Mouse (Mus musculus): ENCODE results near the gene AC140267.1. TPM values are rescaled to one million over a fixed set of nuclear protein-coding genes. Genes with fewer than 3 reads are reported as not detected.

Gene AC140267.1
- polyA plus RNA-seq, 1 experiment from 2014 or later: 3.4 TPM

- Histone ChIP-seq H3K27ac (ENCODE audit: low read length) (no peak overlapping the region), H3K36me3 (ENCODE audit: control insufficient read depth, insufficient read depth) (no peaks in the 10 kb centered on the region)
Measured at GRCm38 (mm10) chr15:80206057-80206565, 29.5 kb upstream of the AC140267.1 start.

GRCm38 (mm10) chr15:80208446-80208845 is 27.2 kb upstream of the AC140267.1 start:
- no peak for ATAC-seq (replicated peaks; ENCODE audit: extremely low read depth, insufficient read depth, low FRiP score)
- Histone ChIP-seq H3K27ac (ENCODE audit: low read length) (no peak overlapping the region), H3K4me1 (ENCODE audit: control insufficient read depth, insufficient read depth, low read length) (no peaks in the 10 kb centered on the region), H3K9me3 (replicated peaks; ENCODE audit: control insufficient read depth, low read length) (no peaks in the 10 kb centered on the region), H3K4me2 (ENCODE audit: low read depth, low read length) (no peak overlapping the region), H3K36me3 (ENCODE audit: control insufficient read depth, insufficient read depth) (no peaks in the 10 kb centered on the region), H3K27me3 (ENCODE audit: control insufficient read depth, insufficient read depth, low read length) (no peaks in the 10 kb centered on the region), H3K9ac (ENCODE audit: low read length) (no peak overlapping the region), H3K4me3 (ENCODE audit: low read length) (no peak overlapping the region)
- 42% methylated on average over 4 of the region's 4 CpGs for WGBS

More at GRCm38 (mm10) chr15:80206057-80206565, 29.5 kb upstream of the AC140267.1 start:
- H3K9ac ChIP-seq (ENCODE audit: low read length): no peak overlapping the region
- WGBS: 85% methylated on average over 3 of the region's 3 CpGs
- no peak overlapping the region for H3K4me3 ChIP-seq (ENCODE audit: low read length)
- no peaks in the 10 kb centered on the region for H3K27me3 ChIP-seq (ENCODE audit: control insufficient read depth, insufficient read depth, low read length)
- H3K9me3 ChIP-seq (replicated peaks; ENCODE audit: control insufficient read depth, low read length): no peaks in the 10 kb centered on the region
- H3K4me2 ChIP-seq (ENCODE audit: low read depth, low read length): no peak overlapping the region
- H3K4me1 ChIP-seq (ENCODE audit: control insufficient read depth, insufficient read depth, low read length): no peaks in the 10 kb centered on the region
- ATAC-seq (replicated peaks; ENCODE audit: extremely low read depth, insufficient read depth, low FRiP score): no peak

GRCm38 (mm10) chr15:80213688-80214087 is 21.9 kb upstream of the AC140267.1 start:
- no peak overlapping the region for H3K4me3 ChIP-seq (ENCODE audit: low read length)
- no peaks in the 10 kb centered on the region for H3K4me1 ChIP-seq (ENCODE audit: control insufficient read depth, insufficient read depth, low read length)
- ATAC-seq (replicated peaks; ENCODE audit: extremely low read depth, insufficient read depth, low FRiP score): no peak
- H3K27ac ChIP-seq (ENCODE audit: low read length): no peak overlapping the region
- no peak overlapping the region for H3K4me2 ChIP-seq (ENCODE audit: low read depth, low read length)
- H3K36me3 ChIP-seq (ENCODE audit: control insufficient read depth, insufficient read depth): no peaks in the 10 kb centered on the region
- no peak overlapping the region for H3K9ac ChIP-seq (ENCODE audit: low read length)
- H3K9me3 ChIP-seq (replicated peaks; ENCODE audit: control insufficient read depth, low read length): no peaks in the 10 kb centered on the region
- no peaks in the 10 kb centered on the region for H3K27me3 ChIP-seq (ENCODE audit: control insufficient read depth, insufficient read depth, low read length)

GRCm38 (mm10) chr15:80215716-80216479 is 19.7 kb upstream of the AC140267.1 start:
- 13% methylated on average over 9 of the region's 10 CpGs for WGBS
- H3K36me3 ChIP-seq (ENCODE audit: control insufficient read depth, insufficient read depth): no peaks in the 10 kb centered on the region

GRCm38 (mm10) chr15:80216480-80216820 is 19.2 kb upstream of the AC140267.1 start:
- H3K4me2 ChIP-seq (ENCODE audit: low read depth, low read length): no peak overlapping the region
- H3K4me3 ChIP-seq (ENCODE audit: low read length): no peak overlapping the region
- peaks cover 7% of the 10 kb centered on the region for H3K4me1 ChIP-seq (ENCODE audit: control insufficient read depth, insufficient read depth, low read length)
- no peak for ATAC-seq (replicated peaks; ENCODE audit: extremely low read depth, insufficient read depth, low FRiP score)
- H3K9me3 ChIP-seq (replicated peaks; ENCODE audit: control insufficient read depth, low read length): no peaks in the 10 kb centered on the region
- H3K9ac ChIP-seq (ENCODE audit: low read length): no peak overlapping the region
- no peaks in the 10 kb centered on the region for H3K36me3 ChIP-seq (ENCODE audit: control insufficient read depth, insufficient read depth)
- H3K27me3 ChIP-seq (ENCODE audit: control insufficient read depth, insufficient read depth, low read length): no peaks in the 10 kb centered on the region
- H3K27ac ChIP-seq (ENCODE audit: low read length): no peak overlapping the region
- 47% methylated on average over 9 of the region's 9 CpGs for WGBS

More at GRCm38 (mm10) chr15:80215716-80216479, 19.7 kb upstream of the AC140267.1 start:
- Histone ChIP-seq H3K9me3 (replicated peaks; ENCODE audit: control insufficient read depth, low read length) (no peaks in the 10 kb centered on the region), H3K9ac (ENCODE audit: low read length) (no peak overlapping the region), H3K27ac (ENCODE audit: low read length) (no peak overlapping the region), H3K27me3 (ENCODE audit: control insufficient read depth, insufficient read depth, low read length) (no peaks in the 10 kb centered on the region), H3K4me1 (ENCODE audit: control insufficient read depth, insufficient read depth, low read length) (peaks cover 7% of the 10 kb centered on the region), H3K4me3 (ENCODE audit: low read length) (no peak overlapping the region), H3K4me2 (ENCODE audit: low read depth, low read length) (no peak overlapping the region)
- ATAC-seq (replicated peaks; ENCODE audit: extremely low read depth, insufficient read depth, low FRiP score): no peak

- Histone ChIP-seq H3K9me3 (replicated peaks; ENCODE audit: control insufficient read depth, low read length) (no peaks in the 10 kb centered on the region), H3K27ac (ENCODE audit: low read length) (no peak overlapping the region), H3K27me3 (ENCODE audit: control insufficient read depth, insufficient read depth, low read length) (no peaks in the 10 kb centered on the region), H3K4me1 (ENCODE audit: control insufficient read depth, insufficient read depth, low read length) (peaks cover 7% of the 10 kb centered on the region), H3K36me3 (ENCODE audit: control insufficient read depth, insufficient read depth) (no peaks in the 10 kb centered on the region), H3K4me3 (ENCODE audit: low read length) (no peak overlapping the region), H3K4me2 (ENCODE audit: low read depth, low read length) (no peak overlapping the region), H3K9ac (ENCODE audit: low read length) (no peak overlapping the region)
- WGBS: 82% methylated on average over 10 of the region's 10 CpGs
- no peak for ATAC-seq (replicated peaks; ENCODE audit: extremely low read depth, insufficient read depth, low FRiP score)
Measured at GRCm38 (mm10) chr15:80217476-80217875, 18.2 kb upstream of the AC140267.1 start.

GRCm38 (mm10) chr15:80219211-80219610 is 16.4 kb upstream of the AC140267.1 start:
- 25% methylated on average over 14 of the region's 14 CpGs for WGBS
- H3K4me3 ChIP-seq (ENCODE audit: low read length): peak overlapping the region; percentile 12; the same call in 1 of the 2 replicates
- peaks cover 12% of the 10 kb centered on the region for H3K4me1 ChIP-seq (ENCODE audit: control insufficient read depth, insufficient read depth, low read length)
- H3K27me3 ChIP-seq (ENCODE audit: control insufficient read depth, insufficient read depth, low read length): no peaks in the 10 kb centered on the region
- H3K9ac ChIP-seq (ENCODE audit: low read length): 0 out of 2 replicates have a peak overlapping the region, but pooled peaks have one; percentile 29
- H3K36me3 ChIP-seq (ENCODE audit: control insufficient read depth, insufficient read depth): no peaks in the 10 kb centered on the region
- peak overlapping the region; percentile 32; the same call in 1 of the 2 replicates for H3K27ac ChIP-seq (ENCODE audit: low read length)
- H3K9me3 ChIP-seq (replicated peaks; ENCODE audit: control insufficient read depth, low read length): no peaks in the 10 kb centered on the region
- ATAC-seq (replicated peaks; ENCODE audit: extremely low read depth, insufficient read depth, low FRiP score): peak; percentile 68; the same call in 1 of the 2 replicates
- peak overlapping the region; percentile 47 for H3K4me2 ChIP-seq (ENCODE audit: low read depth, low read length)

GRCm38 (mm10) chr15:80219705-80220657 is 15.7 kb upstream of the AC140267.1 start:
- ATAC-seq (replicated peaks; ENCODE audit: extremely low read depth, insufficient read depth, low FRiP score): no peak
- peak overlapping the region; percentile 47 for H3K4me2 ChIP-seq (ENCODE audit: low read depth, low read length)
- peaks cover 12% of the 10 kb centered on the region for H3K4me1 ChIP-seq (ENCODE audit: control insufficient read depth, insufficient read depth, low read length)
- H3K9ac ChIP-seq (ENCODE audit: low read length): 0 out of 2 replicates have a peak overlapping the region, but pooled peaks have one; percentile 29
- no peaks in the 10 kb centered on the region for H3K27me3 ChIP-seq (ENCODE audit: control insufficient read depth, insufficient read depth, low read length)
- peak overlapping the region; percentile 32 for H3K27ac ChIP-seq (ENCODE audit: low read length)
- H3K36me3 ChIP-seq (ENCODE audit: control insufficient read depth, insufficient read depth): no peaks in the 10 kb centered on the region
- no peaks in the 10 kb centered on the region for H3K9me3 ChIP-seq (replicated peaks; ENCODE audit: control insufficient read depth, low read length)
- WGBS: 54% methylated on average over 4 of the region's 4 CpGs
- H3K4me3 ChIP-seq (ENCODE audit: low read length): no peak overlapping the region

Data from heart, embryonic 16.5 days (tissue).